ENCODE assay signal across 10 mouse cellular contexts in the genomic region with DNA sequence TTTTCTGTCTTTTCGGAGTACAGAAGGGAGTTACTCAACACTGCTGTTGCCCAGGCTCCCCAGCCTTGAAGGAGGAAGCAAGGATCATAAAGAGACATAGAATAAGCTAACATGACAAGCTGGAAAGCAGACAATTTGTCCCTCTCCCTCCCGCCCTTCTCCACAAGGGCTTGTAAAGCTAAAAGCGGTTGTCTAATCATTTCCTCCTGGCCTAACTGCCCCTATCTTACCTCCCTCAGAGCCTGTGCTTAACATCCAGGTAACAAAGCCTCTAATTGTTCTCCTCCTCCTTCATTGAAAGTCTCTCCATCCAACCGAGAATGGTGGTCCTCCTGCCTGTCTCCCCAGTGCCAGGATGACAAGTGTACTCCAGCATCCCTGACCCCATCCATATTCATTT. TPM values are rescaled to one million over a fixed set of nuclear protein-coding genes. Genes with fewer than 3 reads are reported as not detected.
A peak's percentile ranks its signal among the peaks of the same experiment; 100 is the strongest.
DNase-seq lines count a peak whose midpoint lies in the region; ATAC-seq and TF ChIP-seq lines count a peak whose summit lies in the region.
"Had no signal": no experiment of that assay in that cellular context is flagged by ENCODE, and none has a peak within 500 bp of the region (broad histone marks: within the 10 kb centered on the region; RNA-seq: fewer than 3 reads in every experiment).

No protein-coding gene starts in this region.

- peaks cover 23% of the 10 kb centered on the region for H3K4me1 ChIP-seq in kidney, embryonic 16.5 days (ENCODE audit: insufficient read depth, low read length)
- H3K4me1 ChIP-seq in kidney, adult 2 months (ENCODE audit: control insufficient read depth, insufficient read depth, low read length), result no peaks in the 10 kb centered on the region
- peaks cover 21% of the 10 kb centered on the region for H3K4me1 ChIP-seq in embryonic facial prominence, embryonic 13.5 days
- peaks cover 23% of the 10 kb centered on the region for H3K4me1 ChIP-seq in limb, embryonic 10.5 days
- H3K4me1 ChIP-seq in neural tube, embryonic 12.5 days, result peaks cover 21% of the 10 kb centered on the region

- no peaks in the 10 kb centered on the region for H3K27me3 ChIP-seq in kidney, embryonic 16.5 days (ENCODE audit: insufficient read depth, low read length)
- no peaks in the 10 kb centered on the region for H3K27me3 ChIP-seq in kidney, adult 2 months (replicated peaks; ENCODE audit: control insufficient read depth, insufficient read depth, low read length)
- H3K27me3 ChIP-seq in embryonic facial prominence, embryonic 13.5 days, result no peaks in the 10 kb centered on the region
- H3K27me3 ChIP-seq in limb, embryonic 10.5 days (ENCODE audit: low read depth, poor library complexity, severe bottlenecking), result no peaks in the 10 kb centered on the region
- H3K27me3 ChIP-seq in neural tube, embryonic 12.5 days (replicated peaks), result no peaks in the 10 kb centered on the region

- H3K36me3 ChIP-seq in kidney, embryonic 16.5 days (ENCODE audit: insufficient read depth, low read length), result peaks cover 23% of the 10 kb centered on the region
- H3K36me3 ChIP-seq in kidney, adult 2 months (ENCODE audit: control insufficient read depth, insufficient read depth, low read length), result no peaks in the 10 kb centered on the region
- H3K36me3 ChIP-seq in embryonic facial prominence, embryonic 13.5 days, result peaks cover 39% of the 10 kb centered on the region
- H3K36me3 ChIP-seq in limb, embryonic 10.5 days, result peaks cover 41% of the 10 kb centered on the region
- H3K36me3 ChIP-seq in neural tube, embryonic 12.5 days, result peaks cover 36% of the 10 kb centered on the region

- H3K4me3 ChIP-seq in kidney, embryonic 16.5 days (ENCODE audit: low read length), result peak overlapping the region; percentile 71
- H3K4me3 ChIP-seq in kidney, adult 2 months (ENCODE audit: insufficient read depth, low read depth, low read length), result no peak overlapping the region
- H3K4me3 ChIP-seq in embryonic facial prominence, embryonic 13.5 days, result peak overlapping the region; percentile 63
- peak overlapping the region; percentile 70 for H3K4me3 ChIP-seq in limb, embryonic 10.5 days
- no peak overlapping the region for H3K4me3 ChIP-seq in neural tube, embryonic 12.5 days

- no peak for ATAC-seq in kidney, embryonic 16.5 days (ENCODE audit: low FRiP score, low TSS enrichment)
- no peak for ATAC-seq in embryonic facial prominence, embryonic 13.5 days (ENCODE audit: insufficient number of reproducible peaks, insufficient read depth, low FRiP score, low TSS enrichment, low read depth)
- no peak for ATAC-seq in neural tube, embryonic 12.5 days (ENCODE audit: low FRiP score, low read depth)
- ATAC-seq in erythroid progenitor cell, adult 5-6 weeks (replicated peaks; ENCODE audit: low FRiP score, poor library complexity, severe bottlenecking), result no peak

- H3K27ac ChIP-seq in kidney, embryonic 16.5 days (ENCODE audit: low read length), result no peak overlapping the region
- H3K27ac ChIP-seq in kidney, adult 2 months (ENCODE audit: insufficient read depth, low read depth, low read length), result no peak overlapping the region
- peak overlapping the region; percentile 69; the same call in 1 of the 2 replicates for H3K27ac ChIP-seq in embryonic facial prominence, embryonic 13.5 days
- H3K27ac ChIP-seq in limb, embryonic 10.5 days, result peak overlapping the region; percentile 25; the same call in 1 of the 2 replicates
- H3K27ac ChIP-seq in neural tube, embryonic 12.5 days, result no peak overlapping the region

- H3K9me3 ChIP-seq in kidney, embryonic 16.5 days (ENCODE audit: low read length), result no peaks in the 10 kb centered on the region
- H3K9me3 ChIP-seq in embryonic facial prominence, embryonic 13.5 days, result no peaks in the 10 kb centered on the region
- no peaks in the 10 kb centered on the region for H3K9me3 ChIP-seq in limb, embryonic 10.5 days (replicated peaks)
- H3K9me3 ChIP-seq in neural tube, embryonic 12.5 days, result no peaks in the 10 kb centered on the region

- H3K9ac ChIP-seq in kidney, embryonic 16.5 days (replicated peaks; ENCODE audit: low read length), result peak overlapping the region; percentile 22; the same call in 1 of the 2 replicates
- H3K9ac ChIP-seq in embryonic facial prominence, embryonic 13.5 days, result peak overlapping the region; percentile 75
- H3K9ac ChIP-seq in neural tube, embryonic 12.5 days, result no peak overlapping the region; the same call in 1 of the 2 replicates

- DNase-seq in kidney, adult 2 months, result no peak
- no peak for DNase-seq in limb, embryonic 10.5 days (ENCODE audit: low spot score)
- DNase-seq in gastrocnemius, postnatal 36 days, result no peak
- no peak for DNase-seq in yolk sac, embryonic 10.5 days (ENCODE audit: low spot score)
- DNase-seq: cerebellum, postnatal 10 days; heart, postnatal 4 days had no signal

- intact Hi-C loops in gastrocnemius, postnatal 36 days (cut with DNase I), result no loop called here

- 31% methylated on average over 4 of the region's 4 CpGs for WGBS in kidney, embryonic 16.5 days
- 68% methylated on average over 4 of the region's 4 CpGs for WGBS in kidney, adult 2 months
- 33% methylated on average over 4 of the region's 4 CpGs for WGBS in embryonic facial prominence, embryonic 13.5 days
- WGBS in limb, embryonic 10.5 days, result 51% methylated on average over 4 of the region's 4 CpGs
- 27% methylated on average over 4 of the region's 4 CpGs for WGBS in neural tube, embryonic 12.5 days

- TF ChIP-seq POLR2A in kidney, adult 2 months (IDR thresholded peaks at IDR 0.05; ENCODE audit: low read depth, low read length), result no peak

- no peak for TF ChIP-seq CTCF in kidney, adult 2 months (conservative IDR thresholded peaks at IDR 0.05; ENCODE audit: insufficient read depth, insufficient read length, low read depth, low read length)

- peak overlapping the region; percentile 87 for H3K4me2 ChIP-seq in kidney, embryonic 16.5 days (replicated peaks; ENCODE audit: low read depth, low read length)
- peak overlapping the region; percentile 88 for H3K4me2 ChIP-seq in embryonic facial prominence, embryonic 13.5 days
- peak overlapping the region; percentile 63 for H3K4me2 ChIP-seq in neural tube, embryonic 12.5 days (replicated peaks)

RNA-seq across cellular contexts. Expression of a gene that starts 1.4 kb away (rescaled TPM):
- polyA plus RNA-seq in kidney, embryonic 16.5 days (2015; fragmentation: Nextera tagmentation; extraction: Ambion mirVana), result 46.0 and 49.9 TPM in 2 replicates
- polyA plus RNA-seq in kidney, adult 2 months (2012; rRNA removed), result 127 and 138 TPM in 2 replicates
- polyA plus RNA-seq in embryonic facial prominence, embryonic 13.5 days (2015; fragmentation: Nextera tagmentation; extraction: Ambion mirVana), result 27.6 and 28.3 TPM in 2 replicates
- 41.4 and 41.6 TPM in 2 replicates for polyA plus RNA-seq in limb, embryonic 10.5 days (2016; fragmentation: Nextera tagmentation; extraction: Ambion mirVana)
- polyA plus RNA-seq in neural tube, embryonic 12.5 days (2016; fragmentation: Nextera tagmentation; extraction: Ambion mirVana), result 29.6 and 30.8 TPM in 2 replicates
- total RNA-seq in gastrocnemius, postnatal 36 days (2021), result 10 to 100 TPM; 45.6 TPM
- 4.0 and 14.3 TPM in 2 replicates for total RNA-seq in erythroid progenitor cell, adult 5-6 weeks (2015; ENCODE audit: low replicate concordance)
- total RNA-seq in erythroid progenitor cell, adult 5-6 weeks (2017; ENCODE audit: low replicate concordance), result 4.4 and 8.6 TPM in 2 replicates

RNA-seq across cellular contexts. Expression of a gene that starts 5.8 kb away (rescaled TPM):
- 90.2 and 108 TPM in 2 replicates for polyA plus RNA-seq in kidney, embryonic 16.5 days (2015; fragmentation: Nextera tagmentation; extraction: Ambion mirVana)
- polyA plus RNA-seq in kidney, adult 2 months (2012; rRNA removed), result 33.0 and 39.6 TPM in 2 replicates
- polyA plus RNA-seq in embryonic facial prominence, embryonic 13.5 days (2015; fragmentation: Nextera tagmentation; extraction: Ambion mirVana), result 125 and 159 TPM in 2 replicates
- 125 and 146 TPM in 2 replicates for polyA plus RNA-seq in limb, embryonic 10.5 days (2016; fragmentation: Nextera tagmentation; extraction: Ambion mirVana)
- 87.0 and 112 TPM in 2 replicates for polyA plus RNA-seq in neural tube, embryonic 12.5 days (2016; fragmentation: Nextera tagmentation; extraction: Ambion mirVana)
- total RNA-seq in gastrocnemius, postnatal 36 days (2021), result 10 to 100 TPM; 86.6 to 89.2 TPM
- total RNA-seq in erythroid progenitor cell, adult 5-6 weeks (2015; ENCODE audit: low replicate concordance), result 60.8 and 82.5 TPM in 2 replicates
- 28.0 and 39.7 TPM in 2 replicates for total RNA-seq in erythroid progenitor cell, adult 5-6 weeks (2017; ENCODE audit: low replicate concordance)

RNA-seq across cellular contexts. Expression of a gene that starts 34.6 kb away (rescaled TPM):
- polyA plus RNA-seq in kidney, embryonic 16.5 days (2015; fragmentation: Nextera tagmentation; extraction: Ambion mirVana), result 42.7 and 43.1 TPM in 2 replicates
- polyA plus RNA-seq in kidney, adult 2 months (2012; rRNA removed), result 17.7 and 18.3 TPM in 2 replicates
- 45.4 and 45.5 TPM in 2 replicates for polyA plus RNA-seq in embryonic facial prominence, embryonic 13.5 days (2015; fragmentation: Nextera tagmentation; extraction: Ambion mirVana)
- polyA plus RNA-seq in limb, embryonic 10.5 days (2016; fragmentation: Nextera tagmentation; extraction: Ambion mirVana), result 34.0 and 39.6 TPM in 2 replicates
- polyA plus RNA-seq in neural tube, embryonic 12.5 days (2016; fragmentation: Nextera tagmentation; extraction: Ambion mirVana), result 35.3 and 37.3 TPM in 2 replicates
- 10 to 100 TPM; 10.1 to 11.4 TPM for total RNA-seq in gastrocnemius, postnatal 36 days (2021)
- total RNA-seq in erythroid progenitor cell, adult 5-6 weeks (2015; ENCODE audit: low replicate concordance), result 1.1 and 1.3 TPM in 2 replicates
- 2.9 and 5.1 TPM in 2 replicates for total RNA-seq in erythroid progenitor cell, adult 5-6 weeks (2017; ENCODE audit: low replicate concordance)

RNA-seq across cellular contexts. Expression of a gene that starts 39.1 kb away (rescaled TPM):
- polyA plus RNA-seq in kidney, embryonic 16.5 days (2015; fragmentation: Nextera tagmentation; extraction: Ambion mirVana), result 51.5 and 59.8 TPM in 2 replicates
- 69.2 TPM in 2 replicates for polyA plus RNA-seq in kidney, adult 2 months (2012; rRNA removed)
- polyA plus RNA-seq in embryonic facial prominence, embryonic 13.5 days (2015; fragmentation: Nextera tagmentation; extraction: Ambion mirVana), result 80.5 and 84.4 TPM in 2 replicates
- 36.4 and 50.2 TPM in 2 replicates for polyA plus RNA-seq in limb, embryonic 10.5 days (2016; fragmentation: Nextera tagmentation; extraction: Ambion mirVana)
- 104 and 106 TPM in 2 replicates for polyA plus RNA-seq in neural tube, embryonic 12.5 days (2016; fragmentation: Nextera tagmentation; extraction: Ambion mirVana)
- total RNA-seq in gastrocnemius, postnatal 36 days (2021), result 10 to 100 TPM; 62.2 to 78.7 TPM
- 11.9 and 36.9 TPM in 2 replicates for total RNA-seq in erythroid progenitor cell, adult 5-6 weeks (2015; ENCODE audit: low replicate concordance)
- 6.4 and 9.9 TPM in 2 replicates for total RNA-seq in erythroid progenitor cell, adult 5-6 weeks (2017; ENCODE audit: low replicate concordance)

RNA-seq across cellular contexts. Expression of a gene that starts 45.5 kb away (rescaled TPM):
- polyA plus RNA-seq in kidney, embryonic 16.5 days (2015; fragmentation: Nextera tagmentation; extraction: Ambion mirVana), result 0.10 and 0.17 TPM in 2 replicates
- polyA plus RNA-seq in kidney, adult 2 months (2012; rRNA removed), result 0.23 and 0.39 TPM in 2 replicates
- 0.32 TPM in 1 of 2 replicates, not detected in the other for polyA plus RNA-seq in embryonic facial prominence, embryonic 13.5 days (2015; fragmentation: Nextera tagmentation; extraction: Ambion mirVana)
- 0.09 and 0.20 TPM in 2 replicates for polyA plus RNA-seq in limb, embryonic 10.5 days (2016; fragmentation: Nextera tagmentation; extraction: Ambion mirVana)
- not detected in 2 replicates for polyA plus RNA-seq in neural tube, embryonic 12.5 days (2016; fragmentation: Nextera tagmentation; extraction: Ambion mirVana)
- not detected for total RNA-seq in gastrocnemius, postnatal 36 days (2021)
- total RNA-seq in erythroid progenitor cell, adult 5-6 weeks (2015; ENCODE audit: low replicate concordance), result 3.8 TPM in 1 of 2 replicates, not detected in the other
- not detected in 2 replicates for total RNA-seq in erythroid progenitor cell, adult 5-6 weeks (2017; ENCODE audit: low replicate concordance)
- total RNA-seq: heart, postnatal 4 days had no signal

Comparison
In these comparisons a context has a peak if more than half of its experiments do, and no peak if none do; other contexts are left out.
1. H3K4me3 ChIP-seq: peak in kidney, embryonic 16.5 days (single experiment), embryonic facial prominence, embryonic 13.5 days (single experiment) and limb, embryonic 10.5 days (single experiment); none in kidney, adult 2 months (single experiment) and neural tube, embryonic 12.5 days (single experiment).
2. H3K27ac ChIP-seq: peak in embryonic facial prominence, embryonic 13.5 days (single experiment) and limb, embryonic 10.5 days (single experiment); none in kidney, embryonic 16.5 days (single experiment), kidney, adult 2 months (single experiment) and neural tube, embryonic 12.5 days (single experiment).
3. Peak in every context shown above with its lines, with median percentiles within 50 percentile points of each other: H3K4me2 ChIP-seq.